Mouse (Mus musculus) lung, embryonic 15.5 days (tissue): ENCODE results near the gene Snx29. TPM values are rescaled to one million over a fixed set of nuclear protein-coding genes. Genes with fewer than 3 reads are reported as not detected.
A peak's percentile ranks its signal among the peaks of the same experiment; 100 is the strongest.

Experiments used
- ATAC-seq: fragments of 200-750 bp; cut with Nextera tagmentation; 2 replicates; pipeline ENCODE4 v1.8.0; 2017; ENCODE audit warnings: moderate number of reproducible peaks, borderline replicate concordance; ENCODE audit not compliant: low FRiP score, low TSS enrichment; ENCODE audit errors: extremely low read depth
- H3K27ac ChIP-seq: fragments of 300-500 bp; sonication (generic); 2 replicates; pipeline ENCODE4 v1.5.1; 2015; ENCODE audit warnings: moderate library complexity, mild to moderate bottlenecking, inconsistent platforms
- H3K27me3 ChIP-seq: fragments of 300-500 bp; sonication (generic); 2 replicates; pipeline ENCODE4 v1.6.1; 2015; ENCODE audit warnings: inconsistent platforms
- H3K36me3 ChIP-seq: fragments of 300-500 bp; sonication (generic); 2 replicates; pipeline ENCODE4 v1.6.1; 2015; ENCODE audit warnings: inconsistent platforms
- H3K4me1 ChIP-seq: fragments of 300-500 bp; sonication (generic); 2 replicates; pipeline ENCODE4 v1.6.1; 2015; ENCODE audit warnings: inconsistent platforms
- H3K4me2 ChIP-seq: fragments of 300-500 bp; sonication (generic); 2 replicates; pipeline ENCODE4 v1.6.1; 2015; ENCODE audit warnings: inconsistent platforms, mild to moderate bottlenecking, moderate library complexity
- H3K4me3 ChIP-seq: fragments of 300-500 bp; sonication (generic); 2 replicates; pipeline ENCODE4 v1.5.1; 2015; ENCODE audit warnings: mild to moderate bottlenecking, inconsistent platforms
- H3K9ac ChIP-seq: fragments of 300-500 bp; sonication (generic); 2 replicates; pipeline ENCODE4 v1.6.1; 2015; ENCODE audit warnings: inconsistent platforms
- H3K9me3 ChIP-seq: fragments of 300-500 bp; sonication (generic); 2 replicates; pipeline ENCODE4 v1.6.1; 2016; ENCODE audit warnings: inconsistent platforms
- WGBS: fragments of 180-500 bp; shearing (Covaris S2); methylation state at CpG from one replicate; pipeline ENCODE4 v1.1.7; 2015; 5-methylcytosine and 5-hydroxymethylcytosine counted together
- polyA plus RNA-seq: library from polyadenylated mRNA; unstranded; fragments of >200 nt; fragmentation: Nextera tagmentation; extraction: Ambion mirVana; gene quantifications from 2 replicates; pipeline ENCODE4 v1.2.1, GENCODE M21; 2015

Gene Snx29
- polyA plus RNA-seq, 1 experiment from 2014 or later = 12.6 TPM

DNA sequence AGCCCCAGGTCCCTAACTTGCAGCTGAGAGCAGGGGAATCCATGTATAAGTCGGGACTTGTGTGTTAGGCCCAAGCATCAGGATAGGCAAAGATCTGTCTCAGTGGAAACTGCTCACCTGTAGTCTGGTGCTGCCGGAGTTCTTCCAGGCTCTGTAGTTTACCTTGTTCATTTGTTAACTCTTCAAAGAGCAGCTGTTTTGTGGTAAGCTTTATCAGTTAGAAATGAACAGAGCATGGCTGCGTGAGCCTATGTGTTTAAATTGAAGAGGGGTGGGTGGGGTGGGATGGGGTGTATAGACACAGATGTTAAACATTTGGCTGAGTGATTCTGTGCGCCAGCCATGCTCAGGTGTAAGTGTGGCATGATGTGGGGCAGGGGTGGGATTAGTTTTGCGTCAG lies 134.4 kb downstream of the Snx29 start:
- WGBS = 74% methylated on average over 5 of the region's 5 CpGs
- ATAC-seq = no peak
- Histone ChIP-seq H3K4me3 (no peak overlapping the region), H3K9me3 (no peaks in the 10 kb centered on the region), H3K9ac (no peak overlapping the region), H3K4me1 (peaks cover 12% of the 10 kb centered on the region; the same call in 1 of the 2 replicates), H3K27ac (no peak overlapping the region), H3K27me3 (no peaks in the 10 kb centered on the region), H3K36me3 (peaks cover 11% of the 10 kb centered on the region), H3K4me2 (no peak overlapping the region)

DNA sequence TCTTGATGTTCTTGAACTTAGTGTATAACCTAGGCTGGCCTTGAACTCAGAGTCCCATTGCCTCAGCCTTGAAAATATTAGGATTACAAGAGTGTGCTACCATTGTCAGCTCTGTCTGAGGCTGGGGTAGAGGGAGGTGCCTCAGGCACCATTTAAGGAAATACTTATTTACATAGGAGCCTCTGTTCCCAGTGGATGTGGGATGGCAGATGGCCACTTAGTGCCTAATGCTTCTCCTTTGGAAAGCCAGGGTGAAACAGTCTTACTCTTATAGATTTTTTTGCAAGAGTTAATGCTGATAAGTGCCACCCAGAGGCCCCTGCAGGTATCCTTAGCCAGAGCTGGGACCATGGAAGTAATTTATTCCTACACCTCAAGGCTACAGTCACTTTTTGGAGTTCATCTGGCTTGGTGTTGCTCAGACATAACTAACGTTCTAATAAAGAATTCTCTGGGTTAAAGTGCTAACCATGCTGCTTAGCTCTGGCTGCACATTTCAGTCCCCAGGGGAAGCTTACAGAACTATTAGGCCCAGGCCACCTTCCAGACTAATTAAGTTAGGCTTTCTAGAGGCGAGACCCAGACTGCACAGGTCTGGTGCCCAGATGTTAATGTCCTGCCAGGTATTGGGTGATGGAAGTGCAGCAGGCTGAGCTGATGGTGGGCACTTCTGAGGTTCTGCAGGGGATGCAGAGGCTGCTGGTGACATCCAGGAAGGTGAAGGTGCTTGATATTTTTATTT lies 135.1 kb downstream of the Snx29 start:
- H3K4me1 ChIP-seq = peaks cover 12% of the 10 kb centered on the region; the same call in 1 of the 2 replicates
- H3K4me2 ChIP-seq = no peak overlapping the region
- WGBS = 63% methylated on average over 2 of the region's 2 CpGs
- H3K9me3 ChIP-seq = no peaks in the 10 kb centered on the region
- H3K9ac ChIP-seq = no peak overlapping the region
- H3K4me3 ChIP-seq = no peak overlapping the region
- no peak overlapping the region for H3K27ac ChIP-seq
- no peak for ATAC-seq
- H3K36me3 ChIP-seq = peaks cover 11% of the 10 kb centered on the region
- H3K27me3 ChIP-seq = no peaks in the 10 kb centered on the region

- Histone ChIP-seq H3K4me2 (no peak overlapping the region), H3K36me3 (no peaks in the 10 kb centered on the region), H3K9ac (no peak overlapping the region), H3K27me3 (no peaks in the 10 kb centered on the region), H3K9me3 (no peaks in the 10 kb centered on the region), H3K27ac (no peak overlapping the region), H3K4me3 (no peak overlapping the region), H3K4me1 (peaks cover 12% of the 10 kb centered on the region; the same call in 1 of the 2 replicates)
- WGBS = 89% methylated on average over 1 of the region's 1 CpGs
- no peak for ATAC-seq
Observed at GRCm38 (mm10) chr16:11460210-11460609, 137.5 kb downstream of the Snx29 start.

GRCm38 (mm10) chr16:11461612-11462011 lies 138.9 kb downstream of the Snx29 start:
- Histone ChIP-seq H3K9me3 (no peaks in the 10 kb centered on the region), H3K27me3 (no peaks in the 10 kb centered on the region), H3K4me3 (no peak overlapping the region), H3K4me1 (peaks cover 12% of the 10 kb centered on the region; the same call in 1 of the 2 replicates), H3K9ac (no peak overlapping the region), H3K36me3 (no peaks in the 10 kb centered on the region), H3K4me2 (no peak overlapping the region), H3K27ac (peak overlapping the region; percentile 31)
- WGBS = 67% methylated on average over 7 of the region's 7 CpGs
- no peak for ATAC-seq

GRCm38 (mm10) chr16:11468533-11469179 lies 145.9 kb downstream of the Snx29 start:
- WGBS = 55% methylated on average over 15 of the region's 15 CpGs
- H3K4me2 ChIP-seq = no peak overlapping the region
- no peak overlapping the region for H3K9ac ChIP-seq
- no peak overlapping the region for H3K4me3 ChIP-seq
- peaks cover 9% of the 10 kb centered on the region for H3K4me1 ChIP-seq
- no peaks in the 10 kb centered on the region for H3K36me3 ChIP-seq
- no peaks in the 10 kb centered on the region for H3K27me3 ChIP-seq
- H3K9me3 ChIP-seq = no peaks in the 10 kb centered on the region
- ATAC-seq = no peak
- H3K27ac ChIP-seq = no peak overlapping the region

DNA sequence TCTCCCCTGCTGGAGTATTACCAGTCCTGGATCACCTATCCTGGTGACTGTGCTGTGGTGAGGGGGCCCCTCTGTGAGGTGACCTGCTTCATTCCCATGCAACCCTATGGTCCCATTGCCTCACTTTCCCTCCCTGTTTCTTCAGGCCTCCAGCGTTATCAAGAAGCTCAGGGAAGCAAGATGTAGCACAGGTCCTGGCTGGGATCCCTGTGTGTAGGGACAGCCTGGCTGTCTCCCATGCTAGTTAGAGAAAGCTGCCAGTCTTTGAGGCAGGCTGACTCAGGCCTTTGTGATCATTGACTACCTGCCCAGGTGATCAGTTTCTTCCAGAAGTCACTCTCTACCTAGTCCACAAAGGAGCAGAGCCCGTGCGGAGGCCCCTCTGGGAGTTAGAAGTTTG lies 146.8 kb downstream of the Snx29 start:
- 92% methylated on average over 3 of the region's 3 CpGs for WGBS
- no peaks in the 10 kb centered on the region for H3K27me3 ChIP-seq
- peaks cover 15% of the 10 kb centered on the region for H3K4me1 ChIP-seq
- H3K4me2 ChIP-seq = no peak overlapping the region
- no peaks in the 10 kb centered on the region for H3K36me3 ChIP-seq
- no peak overlapping the region for H3K9ac ChIP-seq
- no peak overlapping the region for H3K27ac ChIP-seq
- H3K9me3 ChIP-seq = no peaks in the 10 kb centered on the region
- no peak for ATAC-seq
- H3K4me3 ChIP-seq = no peak overlapping the region

DNA sequence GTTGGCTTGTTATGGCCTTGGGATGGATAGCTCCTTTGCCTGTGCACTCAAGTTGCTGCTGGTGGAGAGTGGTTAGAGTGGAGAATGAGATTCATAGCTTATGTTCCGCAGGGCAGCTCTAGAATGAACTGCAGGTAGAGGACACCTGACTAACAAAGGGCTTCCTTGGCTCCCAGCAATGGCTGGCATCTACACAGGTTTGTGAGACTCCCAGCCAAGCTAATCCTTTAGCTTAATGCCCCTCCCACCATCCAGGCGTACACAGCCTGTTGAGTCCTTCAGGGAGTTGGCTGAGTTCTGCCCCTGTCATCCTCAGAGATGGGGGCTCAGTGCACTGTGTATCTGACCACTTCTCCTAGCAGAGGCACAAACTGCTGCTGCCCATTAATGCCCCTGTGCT lies 148.5 kb downstream of the Snx29 start:
- WGBS = 72% methylated on average over 2 of the region's 2 CpGs
- no peak for ATAC-seq

GRCm38 (mm10) chr16:11472852-11473251 lies 150.1 kb downstream of the Snx29 start:
- WGBS = 70% methylated on average over 4 of the region's 4 CpGs
- peaks cover 28% of the 10 kb centered on the region for H3K4me1 ChIP-seq
- H3K4me2 ChIP-seq = no peak overlapping the region

More for the DNA sequence above, 148.5 kb downstream of the Snx29 start:
- Histone ChIP-seq H3K9ac (no peak overlapping the region), H3K36me3 (no peaks in the 10 kb centered on the region), H3K27ac (no peak overlapping the region), H3K4me1 (peaks cover 28% of the 10 kb centered on the region), H3K4me2 (no peak overlapping the region), H3K4me3 (no peak overlapping the region), H3K27me3 (no peaks in the 10 kb centered on the region), H3K9me3 (no peaks in the 10 kb centered on the region)

DNA sequence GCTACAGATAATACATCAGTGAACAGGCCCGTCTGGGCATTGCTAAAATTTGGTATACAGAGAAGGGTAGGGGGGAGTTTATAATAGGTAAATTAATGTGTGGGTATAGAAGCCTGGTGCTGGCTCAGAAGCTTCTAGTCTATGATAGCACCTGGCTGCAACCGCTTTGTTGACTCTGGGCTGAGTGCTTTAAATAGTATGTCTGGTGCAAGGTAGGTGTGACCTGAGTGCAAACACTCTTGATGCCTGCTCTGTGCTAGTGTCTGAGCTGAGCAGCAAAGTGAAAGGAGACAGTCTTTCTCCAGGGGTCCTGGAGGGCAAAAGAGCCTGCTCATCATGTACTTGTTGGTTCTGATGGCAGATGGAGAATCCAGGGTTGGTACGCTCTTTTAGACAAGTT lies 150.8 kb downstream of the Snx29 start:
- Histone ChIP-seq H3K4me1 (peaks cover 28% of the 10 kb centered on the region), H3K27ac (no peak overlapping the region; the same call in 1 of the 2 replicates), H3K36me3 (no peaks in the 10 kb centered on the region), H3K27me3 (no peaks in the 10 kb centered on the region), H3K4me2 (no peak overlapping the region), H3K4me3 (no peak overlapping the region), H3K9ac (no peak overlapping the region), H3K9me3 (no peaks in the 10 kb centered on the region)
- no peak for ATAC-seq
- WGBS = 71% methylated on average over 3 of the region's 3 CpGs

More at GRCm38 (mm10) chr16:11472852-11473251, 150.1 kb downstream of the Snx29 start:
- Histone ChIP-seq H3K4me3 (no peak overlapping the region), H3K9me3 (no peaks in the 10 kb centered on the region), H3K9ac (no peak overlapping the region), H3K27ac (no peak overlapping the region), H3K36me3 (no peaks in the 10 kb centered on the region), H3K27me3 (no peaks in the 10 kb centered on the region)
- ATAC-seq = no peak

DNA sequence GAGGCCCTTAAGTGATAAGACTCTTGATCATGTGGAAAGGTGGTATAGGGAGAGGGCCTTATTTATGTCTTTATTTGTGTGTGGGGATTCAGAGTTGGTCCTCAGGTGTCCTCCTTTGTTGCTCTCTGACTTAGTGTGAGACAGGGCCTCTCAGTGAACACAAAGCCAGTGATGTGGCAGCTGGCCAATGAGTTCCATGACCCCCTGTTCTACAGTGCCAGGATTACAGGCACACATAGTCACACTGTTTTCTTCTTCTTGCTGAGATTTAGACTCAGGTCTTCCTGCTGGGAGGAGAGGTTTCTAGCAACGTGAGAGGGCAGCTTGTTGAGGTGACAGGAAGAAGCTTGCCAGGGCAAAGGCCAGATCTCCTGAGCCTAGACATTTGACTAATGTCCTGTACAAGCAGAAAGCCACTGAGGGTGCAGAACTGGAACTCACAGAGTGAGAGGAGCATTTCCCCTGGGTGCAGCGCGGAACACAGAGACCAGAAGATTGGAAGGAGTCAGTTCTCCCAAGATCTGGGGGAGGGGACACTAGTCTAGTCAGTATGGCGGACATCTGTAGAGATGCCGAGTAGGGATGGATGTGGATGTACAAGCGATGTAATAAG lies 151.3 kb downstream of the Snx29 start:
- no peaks in the 10 kb centered on the region for H3K36me3 ChIP-seq
- peaks cover 28% of the 10 kb centered on the region for H3K4me1 ChIP-seq
- 71% methylated on average over 6 of the region's 6 CpGs for WGBS
- no peak overlapping the region for H3K4me3 ChIP-seq
- no peak overlapping the region for H3K9ac ChIP-seq
- H3K27me3 ChIP-seq = no peaks in the 10 kb centered on the region
- ATAC-seq = no peak
- no peaks in the 10 kb centered on the region for H3K9me3 ChIP-seq
- H3K4me2 ChIP-seq = no peak overlapping the region
- H3K27ac ChIP-seq = no peak overlapping the region; the same call in 1 of the 2 replicates

DNA sequence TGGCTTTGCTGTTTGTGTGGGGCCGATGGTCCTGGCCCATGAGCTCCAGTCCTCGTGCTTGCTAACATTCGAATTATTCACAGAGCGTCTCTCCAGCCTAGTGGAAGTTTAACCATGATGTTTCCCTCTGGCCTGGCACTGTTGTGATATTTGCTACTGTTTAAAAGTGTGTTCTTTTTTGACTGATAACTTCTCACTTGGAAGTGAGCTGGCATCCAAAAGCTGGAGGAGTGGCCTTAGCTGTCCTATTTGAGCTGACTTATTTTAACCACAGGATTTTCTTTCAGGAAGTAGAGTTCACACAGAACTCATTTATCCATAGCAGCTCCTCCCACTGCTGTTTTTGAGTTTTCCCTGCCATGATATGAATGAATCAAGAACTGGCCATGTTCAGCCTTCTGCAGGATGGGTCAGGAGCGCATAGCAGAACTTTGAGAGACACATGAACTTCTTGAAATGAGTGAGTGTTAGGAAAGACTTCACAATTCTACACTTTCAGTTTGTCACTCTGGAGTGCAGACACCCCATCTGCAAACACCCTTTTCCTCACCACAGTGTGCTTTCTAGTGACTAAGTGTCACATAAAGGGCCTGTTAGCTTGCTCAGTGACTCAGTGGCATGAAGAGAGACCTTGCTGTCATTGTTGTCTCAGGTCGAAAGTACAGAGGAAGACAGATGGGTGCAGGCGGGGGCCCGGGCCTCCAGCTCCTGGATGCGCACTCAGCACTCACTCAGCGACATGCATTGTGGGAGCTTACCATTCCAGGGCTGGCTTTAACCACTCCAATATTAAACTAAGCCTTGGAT lies 152.6 kb downstream of the Snx29 start:
- Histone ChIP-seq H3K9me3 (no peaks in the 10 kb centered on the region), H3K36me3 (no peaks in the 10 kb centered on the region), H3K4me3 (no peak overlapping the region), H3K27ac (no peak overlapping the region), H3K9ac (no peak overlapping the region), H3K27me3 (no peaks in the 10 kb centered on the region), H3K4me2 (no peak overlapping the region), H3K4me1 (peaks cover 28% of the 10 kb centered on the region)
- no peak for ATAC-seq
- WGBS = 43% methylated on average over 10 of the region's 10 CpGs
